In the genomic region with DNA sequence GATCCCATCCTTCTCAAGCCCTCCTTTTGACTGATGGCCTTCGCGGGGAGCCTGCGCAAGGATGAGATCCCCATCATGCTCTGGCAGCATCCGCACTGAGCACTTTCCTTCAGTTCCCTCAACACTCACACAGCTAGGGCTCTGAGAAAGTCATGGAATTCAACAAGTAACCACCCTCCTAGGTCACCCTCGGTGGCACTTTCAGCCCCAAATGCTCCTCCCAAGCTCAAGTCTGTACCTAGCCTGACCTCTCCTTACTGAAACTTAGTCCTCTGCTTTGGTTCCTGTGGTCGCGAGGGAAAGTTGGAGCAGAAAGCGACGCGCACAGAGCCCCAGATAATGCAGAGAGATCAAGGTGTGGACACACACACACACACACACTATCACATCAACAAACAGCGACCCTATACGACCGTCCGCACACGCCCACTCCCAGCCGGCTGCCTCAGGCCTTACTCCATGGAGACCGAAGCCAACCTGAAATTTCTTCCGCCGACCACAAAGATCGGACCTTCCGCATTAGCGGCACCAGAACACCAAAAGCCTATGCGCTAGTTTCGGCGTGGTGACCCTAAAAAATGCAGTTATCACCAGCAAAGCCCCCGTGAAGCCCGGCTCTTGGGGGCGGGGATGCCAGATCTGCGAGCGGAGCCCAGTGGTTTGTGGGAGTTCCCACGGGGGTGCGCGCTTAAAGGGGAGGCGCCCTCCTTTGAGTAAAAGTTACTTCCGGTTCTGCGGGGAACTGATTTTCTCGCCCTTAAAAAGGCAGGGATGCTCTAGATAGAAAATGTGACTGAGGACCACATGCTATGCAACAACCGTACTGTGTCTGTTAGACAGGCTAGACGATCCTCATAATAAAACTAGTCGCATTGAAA, we compare ENCODE assay signal across 8 mouse cellular contexts. TPM values are rescaled to one million over a fixed set of nuclear protein-coding genes. Genes with fewer than 3 reads are reported as not detected.
DNase-seq lines count a peak whose midpoint lies in the region; ATAC-seq and TF ChIP-seq lines count a peak whose summit lies in the region.

Zfp974 (minus strand) TSS at position 643 of the 878 bp plus-strand sequence.

- no peaks in the 10 kb centered on the region for H3K79me2 ChIP-seq in MEL (ENCODE audit: control insufficient read depth, insufficient read depth, low read length, poor library complexity)

- TF ChIP-seq CTCF in MEL (IDR thresholded peaks at IDR 0.05 in 2 of 3, conservative IDR thresholded peaks at IDR 0.05 in 1 of 3; ENCODE audit: control insufficient read depth in 1 of 3, insufficient read depth in 1 of 3, low read depth in 2 of 3, low read length in 3 of 3, poor library complexity in 1 of 3, severe bottlenecking in 1 of 3): no peak
- TF ChIP-seq CTCF in layer of hippocampus, adult 2 months (conservative IDR thresholded peaks at IDR 0.05): 0 out of 2 replicates have a peak, but pooled peaks have one; percentile 2
- no peak for TF ChIP-seq CTCF in lung, postnatal 0 days (IDR thresholded peaks at IDR 0.05)

- H3K36me3 ChIP-seq in MEL (ENCODE audit: control insufficient read depth in 1 of 2, insufficient read depth in 2 of 2, low read length in 2 of 2): peaks cover 0 to 14% of the 10 kb centered on the region in 2 experiments; a peak in 2 of 4 replicates
- peaks cover 13% of the 10 kb centered on the region; the same call in 1 of the 2 replicates for H3K36me3 ChIP-seq in forebrain, embryonic 15.5 days
- no peaks in the 10 kb centered on the region for H3K36me3 ChIP-seq in lung, postnatal 0 days (ENCODE audit: insufficient read depth, low read length)

- no peaks in the 10 kb centered on the region for H3K27me3 ChIP-seq in MEL (ENCODE audit: control insufficient read depth in 1 of 2, insufficient read depth in 2 of 2, low read length in 2 of 2)
- H3K27me3 ChIP-seq in forebrain, embryonic 15.5 days: no peaks in the 10 kb centered on the region
- H3K27me3 ChIP-seq in lung, postnatal 0 days (replicated peaks; ENCODE audit: insufficient read depth, low read length): no peaks in the 10 kb centered on the region

- peak within 1 kb of the TSS; percentile 66 to 84 for H3K4me3 ChIP-seq in MEL (ENCODE audit: control insufficient read depth in 1 of 2, insufficient read depth in 1 of 2, low read depth in 2 of 2, low read length in 2 of 2)
- H3K4me3 ChIP-seq in forebrain, embryonic 15.5 days: peak within 1 kb of the TSS; percentile 70
- peak within 1 kb of the TSS; percentile 77 for H3K4me3 ChIP-seq in layer of hippocampus, adult 2 months
- peak within 1 kb of the TSS; percentile 69 for H3K4me3 ChIP-seq in lung, postnatal 0 days (ENCODE audit: low read depth, low read length)

- no peak for TF ChIP-seq EP300 in MEL (IDR thresholded peaks at IDR 0.05; ENCODE audit: low read depth in 1 of 2, low read length in 2 of 2)
- TF ChIP-seq EP300 in lung, postnatal 0 days (IDR thresholded peaks at IDR 0.05): 0 out of 2 replicates have a peak, but pooled peaks have one; percentile 14

- H3K27ac ChIP-seq in MEL (ENCODE audit: control insufficient read depth, low read depth, low read length): no peak within 1 kb of the TSS
- H3K27ac ChIP-seq in forebrain, embryonic 15.5 days (replicated peaks): peak within 1 kb of the TSS; percentile 57
- peak within 1 kb of the TSS; percentile 88 for H3K27ac ChIP-seq in layer of hippocampus, adult 2 months
- no peak within 1 kb of the TSS for H3K27ac ChIP-seq in lung, postnatal 0 days (ENCODE audit: low read length)

- TF ChIP-seq RAD21 in MEL (IDR thresholded peaks at IDR 0.05; ENCODE audit: low read depth, low read length): no peak

- H3K9me3 ChIP-seq in MEL (replicated peaks; ENCODE audit: insufficient read depth, low read length): no peaks in the 10 kb centered on the region
- H3K9me3 ChIP-seq in forebrain, embryonic 15.5 days: no peaks in the 10 kb centered on the region
- no peaks in the 10 kb centered on the region for H3K9me3 ChIP-seq in lung, postnatal 0 days (ENCODE audit: low read length)

- peak; percentile 40 to 49; a peak in 1 of 4 replicates for TF ChIP-seq POLR2A in MEL (IDR thresholded peaks at IDR 0.05; ENCODE audit: control insufficient read depth in 1 of 2, insufficient read depth in 1 of 2, low read depth in 1 of 2, low read length in 2 of 2, poor library complexity in 1 of 2)

- peak within 1 kb of the TSS; percentile 72 for H3K4me2 ChIP-seq in forebrain, embryonic 15.5 days (replicated peaks)
- peak within 1 kb of the TSS; percentile 75 for H3K4me2 ChIP-seq in lung, postnatal 0 days (replicated peaks; ENCODE audit: low read depth, low read length)

- peak within 1 kb of the TSS; percentile 76 for H3K9ac ChIP-seq in MEL (ENCODE audit: control insufficient read depth, low read depth, low read length, poor library complexity, severe bottlenecking)
- H3K9ac ChIP-seq in forebrain, embryonic 15.5 days (replicated peaks): peak within 1 kb of the TSS; percentile 71
- peak within 1 kb of the TSS; percentile 64 for H3K9ac ChIP-seq in lung, postnatal 0 days (replicated peaks; ENCODE audit: low read depth)

- 4% methylated on average over 40 of the region's 40 CpGs for WGBS in forebrain, embryonic 15.5 days
- 3% methylated on average over 40 of the region's 40 CpGs for WGBS in lung, postnatal 0 days

- intact Hi-C loops in heart, postnatal 25 days (cut with DNase I): no loop called here

- peak; percentile 94 for ATAC-seq in forebrain, embryonic 15.5 days (replicated peaks)
- peak; percentile 89 for ATAC-seq in lung, postnatal 0 days

- peaks cover 0 to 7% of the 10 kb centered on the region in 2 experiments; a peak in 2 of 4 replicates for H3K4me1 ChIP-seq in MEL (ENCODE audit: control insufficient read depth in 1 of 2, insufficient read depth in 2 of 2, low read length in 2 of 2)
- peaks cover 16% of the 10 kb centered on the region for H3K4me1 ChIP-seq in forebrain, embryonic 15.5 days
- peaks cover 2% of the 10 kb centered on the region; the same call in 1 of the 2 replicates for H3K4me1 ChIP-seq in lung, postnatal 0 days (ENCODE audit: insufficient read depth, low read depth, low read length)

- peak; percentile 88 for DNase-seq in MEL (ENCODE audit: low read depth, low spot score)
- peak; percentile 41 for DNase-seq in c-Kit-positive CD71-positive TER-119-positive erythroid progenitor cells, embryonic 14.5 days (ENCODE audit: low spot score)
- DNase-seq in heart, postnatal 25 days (ENCODE audit: low spot score): peak; percentile 15
- peak; percentile 57 to 61 for DNase-seq in layer of hippocampus, adult 2 months (ENCODE audit: low spot score in 2 of 2)
- DNase-seq in lung, postnatal 0 days (ENCODE audit: low spot score): peak; percentile 90
- peak; percentile 39 for DNase-seq in ovary, postnatal 14 days (ENCODE audit: low spot score)
- peak; percentile 24 to 48 for DNase-seq in thymus, postnatal 10 days (ENCODE audit: low spot score in 2 of 2)

TF ChIP-seq in MEL, 35 proteins besides CTCF, POLR2A, EP300 and RAD21 (continues in another document):
- TF ChIP-seq POLR2AphosphoS2 (IDR thresholded peaks at IDR 0.05; ENCODE audit: low read length) (no peak), USF2 (IDR thresholded peaks at IDR 0.05; ENCODE audit: borderline replicate concordance in 1 of 2, insufficient read depth in 1 of 2, low read depth in 1 of 2, low read length in 2 of 2) (no peak), MXI1 (IDR thresholded peaks at IDR 0.05; ENCODE audit: low read depth, low read length) (peak; percentile 64), GATA1 (IDR thresholded peaks at IDR 0.05; ENCODE audit: low read depth, low read length) (no peak), SIN3A (IDR thresholded peaks at IDR 0.05; ENCODE audit: low read length) (peak; percentile 89), ZKSCAN1 (IDR thresholded peaks at IDR 0.05; ENCODE audit: low read depth, low read length) (no peak), TBP (IDR thresholded peaks at IDR 0.05; ENCODE audit: low read depth, low read length) (no peak), TCF12 (IDR thresholded peaks at IDR 0.05; ENCODE audit: low read depth, low read length) (0 out of 2 replicates have a peak, but pooled peaks have one; percentile 7), CHD1 (IDR thresholded peaks at IDR 0.05; ENCODE audit: low read depth, low read length) (no peak), MAFK (IDR thresholded peaks at IDR 0.05; ENCODE audit: borderline replicate concordance, low read depth, low read length) (no peak), JUND (IDR thresholded peaks at IDR 0.05; ENCODE audit: low read depth, low read length) (no peak), MAX (IDR thresholded peaks at IDR 0.05; ENCODE audit: low read length) (no peak; the same call in 1 of the 2 replicates), TAL1 (IDR thresholded peaks at IDR 0.05; ENCODE audit: low read length) (no peak), E2F4 (IDR thresholded peaks at IDR 0.05; ENCODE audit: borderline replicate concordance, low read depth, low read length) (no peak), UBTF (IDR thresholded peaks at IDR 0.05; ENCODE audit: borderline replicate concordance, insufficient read depth, low read depth, low read length) (no peak), MYC (IDR thresholded peaks at IDR 0.05; ENCODE audit: low read depth, low read length) (peak; percentile 80), GABPA (IDR thresholded peaks at IDR 0.05; ENCODE audit: low read depth, low read length) (no peak), MEF2A (IDR thresholded peaks at IDR 0.05; ENCODE audit: extremely low read depth, insufficient replicate concordance, low read depth, low read length, poor library complexity, severe bottlenecking) (no peak), MYB (IDR thresholded peaks at IDR 0.05; ENCODE audit: low read depth, low read length) (no peak), USF1 (IDR thresholded peaks at IDR 0.05; ENCODE audit: low read depth, low read length) (no peak), ETS1 (IDR thresholded peaks at IDR 0.05; ENCODE audit: low read depth, low read length) (0 out of 2 replicates have a peak, but pooled peaks have one; percentile 18), BHLHE40 (IDR thresholded peaks at IDR 0.05; ENCODE audit: borderline replicate concordance, low read depth, low read length) (no peak), SMC3 (IDR thresholded peaks at IDR 0.05; ENCODE audit: low read depth, low read length) (no peak), RCOR1 (IDR thresholded peaks at IDR 0.05; ENCODE audit: low read depth, low read length) (peak; percentile 55; the same call in 1 of the 2 replicates), NRF1 (IDR thresholded peaks at IDR 0.05; ENCODE audit: insufficient read depth, low read depth, low read length, poor library complexity, severe bottlenecking) (no peak)

RNA-seq across cellular contexts. Expression of gene Zfp974, which starts in this region (rescaled TPM):
- 2.0 and 2.3 TPM in 2 replicates for total RNA-seq in MEL (2012; rRNA removed)
- 1 to 10 TPM in 1 of 2 experiments, not detected in 1; 1.4 TPM for polyA plus RNA-seq in MEL (2012; ENCODE audit: insufficient read depth in 1 of 2, insufficient read length in 2 of 2, low read depth in 1 of 2, low replicate concordance in 2 of 2, missing spikeins in 1 of 2)
- 17.4 and 18.0 TPM in 2 replicates for polyA plus RNA-seq in forebrain, embryonic 15.5 days (2015; fragmentation: Nextera tagmentation; extraction: Ambion mirVana)
- total RNA-seq in heart, postnatal 25 days (2021): 1 to 10 TPM; 6.2 to 6.6 TPM
- 10 to 100 TPM; 15.2 to 18.7 TPM for total RNA-seq in layer of hippocampus, adult 2 months (2021)
- 5.2 and 5.5 TPM in 2 replicates for polyA plus RNA-seq in lung, postnatal 0 days (2015; fragmentation: Nextera tagmentation; extraction: Ambion mirVana)

Comparison
In these comparisons a context has a peak if more than half of its experiments do, and no peak if none do; other contexts are left out.
1. DNase-seq: peak in every context shown above with its lines; median percentile 90 in lung, postnatal 0 days; 88 in MEL; 59 in layer of hippocampus, adult 2 months; 41 in c-Kit-positive CD71-positive TER-119-positive erythroid progenitor cells, embryonic 14.5 days; 39 in ovary, postnatal 14 days; 36 in thymus, postnatal 10 days; 15 in heart, postnatal 25 days.
2. H3K27ac ChIP-seq: peak in forebrain, embryonic 15.5 days (single experiment) and layer of hippocampus, adult 2 months (single experiment); none in MEL (single experiment) and lung, postnatal 0 days (single experiment).
3. Peak in every context shown above with its lines, with median percentiles within 50 percentile points of each other: H3K4me3 ChIP-seq and H3K9ac ChIP-seq.